Mouse (Mus musculus): Measurements from ENCODE around the gene C5ar2. TPM values are rescaled to one million over a fixed set of nuclear protein-coding genes. Genes with fewer than 3 reads are reported as not detected.

C5ar2 gene
- total and polyA plus RNA-seq, 3 experiments, result 0.04 to 0.33 (median 0.30) TPM

- H3K27ac ChIP-seq (ENCODE audit: insufficient read depth, low read depth), result no peak within 1 kb of the TSS
- H3K4me2 ChIP-seq (ENCODE audit: insufficient read depth, low read depth, poor library complexity, severe bottlenecking), result no peak within 1 kb of the TSS
- TF ChIP-seq MEF2A (IDR thresholded peaks at IDR 0.05; ENCODE audit: borderline replicate concordance, low read depth, low read length) (no peak), CTCF (conservative IDR thresholded peaks at IDR 0.05 in 1 of 2, IDR thresholded peaks at IDR 0.05 in 1 of 2; ENCODE audit: low read depth in 2 of 2, low read length in 2 of 2) (no peak), MXI1 (IDR thresholded peaks at IDR 0.05; ENCODE audit: low read depth, low read length) (no peak), ELF1 (IDR thresholded peaks at IDR 0.05; ENCODE audit: low read depth, low read length) (no peak), NRF1 (IDR thresholded peaks at IDR 0.05; ENCODE audit: low read depth, low read length) (no peak), MYC (IDR thresholded peaks at IDR 0.05; ENCODE audit: low read depth, low read length) (no peak), ZMIZ1 (IDR thresholded peaks at IDR 0.05; ENCODE audit: low read depth, low read length) (no peak), TCF12 (IDR thresholded peaks at IDR 0.05; ENCODE audit: low read depth, low read length) (no peak), ZKSCAN1 (IDR thresholded peaks at IDR 0.05; ENCODE audit: borderline replicate concordance, low read depth, low read length) (no peak)
- in situ Hi-C loops (cut with MboI; ENCODE audit: low pct_ligation_motif_present, low pct_unique_long_range_greater_than_20kb, low sequenced_read_pairs), result loop anchor here (10.0 to 25.0 kb wide), 2 partner anchors 64 to 197 kb away; partner anchors contain the start of gene Zfp541
- no peak within 1 kb of the TSS for H3K9ac ChIP-seq (ENCODE audit: insufficient read depth, low read depth)
- no peaks in the 10 kb centered on the region for H3K79me2 ChIP-seq (replicated peaks; ENCODE audit: control insufficient read depth, extremely low read depth, insufficient read depth, poor library complexity, severe bottlenecking)
- DNase-seq (ENCODE audit: extremely low read depth), result no peak
- dilution Hi-C loops (cut with MboI; ENCODE audit: extremely low pct_ligation_motif_present, extremely low pct_unique_long_range_greater_than_20kb, low sequenced_read_pairs), result no loop called here
- no peaks in the 10 kb centered on the region for H3K36me3 ChIP-seq (replicated peaks in 1 of 2; ENCODE audit: control insufficient read depth in 1 of 2, insufficient read depth in 1 of 2, low read length in 1 of 2)
- peaks cover 4 to 24% of the 10 kb centered on the region in 2 experiments; a peak in 3 of 4 replicates for H3K4me1 ChIP-seq (ENCODE audit: control insufficient read depth in 1 of 2, insufficient read depth in 2 of 2)
- H3K9me3 ChIP-seq (replicated peaks; ENCODE audit: low read length), result no peaks in the 10 kb centered on the region
- no peak within 1 kb of the TSS for H3K4me3 ChIP-seq (replicated peaks in 1 of 3; ENCODE audit: low read depth in 2 of 3, low read length in 2 of 3, poor library complexity in 1 of 3)
- H3K27me3 ChIP-seq (replicated peaks), result no peaks in the 10 kb centered on the region
Measured at GRCm38 (mm10) chr7:16259110-16259590, 15.2 kb upstream of the C5ar2 start, which contains the start of gene C5ar1. Gene C5ar1, minus strand, starts transcription at chr7:16259540.

- Histone ChIP-seq H3K4me3 (replicated peaks in 1 of 3; ENCODE audit: low read depth in 2 of 3, low read length in 2 of 3, poor library complexity in 1 of 3) (no peak overlapping the region), H3K79me2 (replicated peaks; ENCODE audit: control insufficient read depth, extremely low read depth, insufficient read depth, poor library complexity, severe bottlenecking) (no peaks in the 10 kb centered on the region)
- dilution Hi-C loops (cut with MboI; ENCODE audit: extremely low pct_ligation_motif_present, extremely low pct_unique_long_range_greater_than_20kb, low sequenced_read_pairs), result no loop called here
Measured at GRCm38 (mm10) chr7:16257830-16258229, 13.9 kb upstream of the C5ar2 start.

More at GRCm38 (mm10) chr7:16257830-16258229, 13.9 kb upstream of the C5ar2 start:
- Histone ChIP-seq H3K27ac (ENCODE audit: insufficient read depth, low read depth) (no peak overlapping the region), H3K9me3 (replicated peaks; ENCODE audit: low read length) (no peaks in the 10 kb centered on the region), H3K9ac (ENCODE audit: insufficient read depth, low read depth) (no peak overlapping the region), H3K27me3 (replicated peaks) (no peaks in the 10 kb centered on the region), H3K4me2 (ENCODE audit: insufficient read depth, low read depth, poor library complexity, severe bottlenecking) (no peak overlapping the region), H3K4me1 (ENCODE audit: control insufficient read depth in 1 of 2, insufficient read depth in 2 of 2) (peaks cover 3 to 21% of the 10 kb centered on the region in 2 experiments; a peak in 3 of 4 replicates), H3K36me3 (replicated peaks in 1 of 2; ENCODE audit: control insufficient read depth in 1 of 2, insufficient read depth in 1 of 2, low read length in 1 of 2) (no peaks in the 10 kb centered on the region)
- DNase-seq (ENCODE audit: extremely low read depth), result peak; percentile 43
- no peak for TF ChIP-seq MAFK (IDR thresholded peaks at IDR 0.05; ENCODE audit: insufficient replicate concordance, low read length)
- no peak for TF ChIP-seq MEF2A (IDR thresholded peaks at IDR 0.05; ENCODE audit: borderline replicate concordance, low read depth, low read length)
- TF ChIP-seq PAX5 (IDR thresholded peaks at IDR 0.05; ENCODE audit: low read length), result no peak
- TF ChIP-seq ZMIZ1 (IDR thresholded peaks at IDR 0.05; ENCODE audit: low read depth, low read length), result no peak
- no peak for TF ChIP-seq NELFE (IDR thresholded peaks at IDR 0.05; ENCODE audit: low read depth, low read length)
- no peak for TF ChIP-seq USF2 (conservative IDR thresholded peaks at IDR 0.05; ENCODE audit: low read depth, low read length)
- TF ChIP-seq MAZ (IDR thresholded peaks at IDR 0.05; ENCODE audit: low read depth, low read length), result no peak
- no peak for TF ChIP-seq E2F4 (IDR thresholded peaks at IDR 0.05; ENCODE audit: insufficient replicate concordance, low read depth, low read length)
- no peak for TF ChIP-seq GABPA (IDR thresholded peaks at IDR 0.05; ENCODE audit: insufficient replicate concordance, low read depth, low read length)
- no peak for TF ChIP-seq JUND (conservative IDR thresholded peaks at IDR 0.05; ENCODE audit: low read depth, low read length)
- no peak for TF ChIP-seq TBP (conservative IDR thresholded peaks at IDR 0.05; ENCODE audit: low read depth, low read length)
- no peak for TF ChIP-seq MAX (IDR thresholded peaks at IDR 0.05; ENCODE audit: low read length)
- no peak for TF ChIP-seq MXI1 (IDR thresholded peaks at IDR 0.05; ENCODE audit: low read depth, low read length)
- no peak for TF ChIP-seq BHLHE40 (IDR thresholded peaks at IDR 0.05; ENCODE audit: low read depth, low read length)
- no peak for TF ChIP-seq CHD1 (IDR thresholded peaks at IDR 0.05; ENCODE audit: low read depth, low read length)
- no peak for TF ChIP-seq UBTF (IDR thresholded peaks at IDR 0.05; ENCODE audit: low read depth, low read length)
- TF ChIP-seq HCFC1 (IDR thresholded peaks at IDR 0.05; ENCODE audit: low read depth, low read length), result no peak
- TF ChIP-seq CTCF (conservative IDR thresholded peaks at IDR 0.05 in 1 of 2, IDR thresholded peaks at IDR 0.05 in 1 of 2; ENCODE audit: low read depth in 2 of 2, low read length in 2 of 2), result no peak
- TF ChIP-seq NRF1 (IDR thresholded peaks at IDR 0.05; ENCODE audit: low read depth, low read length), result no peak
- TF ChIP-seq IRF4 (IDR thresholded peaks at IDR 0.05; ENCODE audit: low read depth, low read length), result no peak
- in situ Hi-C loops (cut with MboI; ENCODE audit: low pct_ligation_motif_present, low pct_unique_long_range_greater_than_20kb, low sequenced_read_pairs), result loop anchor here (10.0 to 25.0 kb wide), 2 partner anchors 63 to 196 kb away; partner anchors contain the start of gene Zfp541
